Mouse (Mus musculus) heart, adult 2 months (tissue): ENCODE results near the gene Hdac8. TPM values are rescaled to one million over a fixed set of nuclear protein-coding genes. Genes with fewer than 3 reads are reported as not detected.

Experiments
- DNase-seq, 2 experiments: peaks; one replicate each; pipeline ENCODE4 v3.0.0; 2021
- H3K27ac ChIP-seq: fragments of 200-600 bp; 2 replicates; pipeline ENCODE4 v1.8.1; 2022
- H3K27me3 ChIP-seq: fragments of 200-500 bp; 2 replicates; pipeline ENCODE4 v1.6.1; 2012; ENCODE audit warnings: mild to moderate bottlenecking, low read length, inconsistent platforms, mixed read lengths; ENCODE audit not compliant: control insufficient read depth, insufficient read depth
- H3K36me3 ChIP-seq: fragments of 200-500 bp; 2 replicates; pipeline ENCODE4 v1.6.1; 2012; ENCODE audit warnings: low read length, inconsistent platforms; ENCODE audit not compliant: control insufficient read depth, insufficient read depth
- H3K4me1 ChIP-seq: fragments of 200-500 bp; 2 replicates; pipeline ENCODE4 v1.6.1; 2011; ENCODE audit warnings: low read length; ENCODE audit not compliant: control insufficient read depth, insufficient read depth
- H3K4me3 ChIP-seq: fragments of 200-600 bp; 2 replicates; pipeline ENCODE4 v1.8.1; 2022
- H3K79me2 ChIP-seq: fragments of 200-500 bp; replicated peaks from 2 replicates; pipeline ENCODE4 v1.6.1; 2012; ENCODE audit warnings: mild to moderate bottlenecking, inconsistent platforms, low read length, moderate library complexity, mixed read lengths; ENCODE audit not compliant: control insufficient read depth, insufficient read depth
- H3K9ac ChIP-seq: fragments of 200-500 bp; 2 replicates; pipeline ENCODE4 v1.6.1; 2012; ENCODE audit warnings: low read depth, mild to moderate bottlenecking, control low read depth, inconsistent platforms, low read length, mixed read lengths
- CTCF ChIP-seq: fragments of 200-600 bp; IDR thresholded peaks from 2 replicates; pipeline ENCODE4 v1.8.1; 2022; ENCODE audit warnings: antibody characterized with exemption, mild to moderate bottlenecking, moderate library complexity
- EP300 ChIP-seq: fragments of 200-500 bp; IDR thresholded peaks from 2 replicates; pipeline ENCODE4 v1.6.1; 2011; ENCODE audit warnings: low read depth, low read length, control low read depth; ENCODE audit not compliant: insufficient read depth
- POLR2A ChIP-seq: fragments of 200-500 bp; IDR thresholded peaks from 2 replicates; pipeline ENCODE4 v1.6.1; 2011; ENCODE audit warnings: mild to moderate bottlenecking, low read depth, low read length, control low read depth; ENCODE audit not compliant: insufficient read depth
- WGBS: fragments of 180-500 bp; shearing (Covaris S2); methylation state at CpG from one replicate; pipeline ENCODE4 v1.1.7; 2018; 5-methylcytosine and 5-hydroxymethylcytosine counted together
- intact Hi-C: fragments of 180-260 bp; cut with DNase I; formaldehyde crosslinking; loops from one replicate; pipeline ENCODE4 v1.15.1; 2025
- polyA plus RNA-seq: library from polyadenylated mRNA; depleted of rRNA; stranded (reverse); fragments of >200 nt; gene quantifications from 2 replicates; pipeline ENCODE4 v1.2.3, GENCODE M21; 2012
- total RNA-seq, 2 experiments: library from RNA; stranded (reverse); gene quantifications; 2 replicates each; pipeline ENCODE4 v1.2.3; 2021

Gene Hdac8
- total and polyA plus RNA-seq, 3 experiments, result 1.9 to 4.5 (median 4.3) TPM

DNA sequence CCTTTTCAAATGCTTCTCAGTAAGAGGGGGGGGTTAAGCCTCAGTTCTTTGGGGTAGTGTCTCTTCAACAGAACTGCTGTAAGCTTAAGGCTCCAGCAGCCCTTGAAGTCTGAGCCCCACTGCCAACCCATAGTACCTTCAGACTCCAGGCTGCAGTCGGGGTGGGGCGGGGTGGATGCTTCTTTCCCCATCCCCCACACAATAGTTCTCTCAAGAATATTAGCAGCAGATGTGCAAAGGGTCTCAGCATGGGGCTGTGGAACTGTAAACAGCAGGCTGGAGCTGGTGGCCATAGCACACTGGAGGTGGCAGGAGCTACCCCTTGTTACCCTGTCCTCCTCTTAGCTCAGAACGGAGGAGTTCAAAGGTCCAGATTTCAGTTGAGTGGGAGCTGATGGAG, 202.7 kb downstream of the Hdac8 start:
- Histone ChIP-seq H3K4me1 (no peaks in the 10 kb centered on the region), H3K9ac (no peak overlapping the region), H3K79me2 (no peaks in the 10 kb centered on the region), H3K27ac (no peak overlapping the region), H3K27me3 (no peaks in the 10 kb centered on the region), H3K36me3 (no peaks in the 10 kb centered on the region), H3K4me3 (no peak overlapping the region)
- intact Hi-C loops, result no loop called here
- TF ChIP-seq POLR2A (no peak), CTCF (no peak), EP300 (no peak)
- DNase-seq, result no peak
- WGBS, result 68% methylated on average over 3 of the region's 3 CpGs

DNA sequence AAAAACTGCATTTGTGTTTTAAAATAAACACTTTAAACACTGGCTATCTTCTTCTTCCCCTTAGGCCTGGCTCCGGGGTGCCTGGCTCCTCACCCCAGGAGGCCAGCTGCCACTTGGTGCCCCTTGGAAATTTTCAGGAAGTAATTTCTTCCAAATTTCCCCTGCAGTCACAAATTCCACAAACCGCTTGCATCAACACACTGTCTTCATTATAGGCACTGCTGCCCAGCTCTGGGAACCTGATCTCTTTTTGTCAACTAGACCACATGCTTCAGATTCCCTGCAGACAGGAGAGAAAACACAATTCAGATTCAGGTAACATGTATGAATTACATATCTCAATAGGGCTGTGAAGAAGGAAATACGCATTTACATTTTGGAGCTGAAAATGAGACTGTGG, 220.3 kb downstream of the Hdac8 start:
- intact Hi-C loops, result no loop called here
- 81% methylated on average over 3 of the region's 3 CpGs for WGBS
- H3K36me3 ChIP-seq, result no peaks in the 10 kb centered on the region
- H3K9ac ChIP-seq, result no peak overlapping the region
- H3K27ac ChIP-seq, result no peak overlapping the region
- no peaks in the 10 kb centered on the region for H3K4me1 ChIP-seq
- DNase-seq, result no peak
- H3K27me3 ChIP-seq, result no peaks in the 10 kb centered on the region
- H3K4me3 ChIP-seq, result no peak overlapping the region
- no peaks in the 10 kb centered on the region for H3K79me2 ChIP-seq
- TF ChIP-seq CTCF, result no peak
- no peak for TF ChIP-seq POLR2A
- TF ChIP-seq EP300, result no peak

DNA sequence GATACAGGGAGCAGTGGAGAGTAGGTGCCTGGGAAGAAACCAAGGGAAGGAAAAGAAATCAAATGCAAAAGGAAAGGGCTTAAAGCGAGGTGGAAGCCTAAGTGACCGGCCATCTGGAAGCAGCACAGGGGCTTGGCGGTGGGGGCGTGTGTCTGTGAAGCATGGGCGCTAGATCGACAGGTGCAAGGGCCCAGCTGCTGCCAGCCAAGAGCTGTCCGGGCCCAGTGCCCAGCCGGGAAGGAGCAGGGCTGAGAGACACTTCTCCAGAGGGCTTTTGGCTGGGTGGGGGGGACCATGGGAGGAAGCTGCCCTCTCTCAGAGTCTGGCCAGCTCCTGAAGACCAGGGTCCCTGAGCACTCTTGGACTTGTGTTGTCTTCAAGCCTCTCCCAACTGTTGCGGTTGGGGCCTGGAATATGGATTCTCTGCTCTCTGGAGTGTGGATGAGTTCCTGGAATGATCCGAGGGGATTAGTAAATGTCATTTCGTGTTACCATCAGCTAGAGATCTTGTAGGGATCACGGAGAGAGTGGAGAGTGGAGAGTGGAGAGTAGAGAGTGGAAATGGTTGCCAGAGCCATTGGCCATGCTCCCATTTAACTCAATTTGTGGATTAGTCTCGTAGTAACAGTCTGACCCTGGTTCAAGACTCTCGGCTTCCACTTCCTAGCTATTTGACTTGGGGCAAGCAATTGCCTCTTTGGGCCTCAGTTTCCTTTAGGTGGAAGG, 242.4 kb downstream of the Hdac8 start:
- Histone ChIP-seq H3K4me3 (no peak overlapping the region), H3K79me2 (no peaks in the 10 kb centered on the region), H3K9ac (no peak overlapping the region), H3K27me3 (no peaks in the 10 kb centered on the region), H3K36me3 (no peaks in the 10 kb centered on the region), H3K27ac (no peak overlapping the region), H3K4me1 (no peaks in the 10 kb centered on the region)
- WGBS, result 76% methylated on average over 14 of the region's 14 CpGs
- TF ChIP-seq EP300, result no peak
- no peak for TF ChIP-seq POLR2A
- no peak for TF ChIP-seq CTCF
- intact Hi-C loops, result no loop called here
- no peak for DNase-seq

DNA sequence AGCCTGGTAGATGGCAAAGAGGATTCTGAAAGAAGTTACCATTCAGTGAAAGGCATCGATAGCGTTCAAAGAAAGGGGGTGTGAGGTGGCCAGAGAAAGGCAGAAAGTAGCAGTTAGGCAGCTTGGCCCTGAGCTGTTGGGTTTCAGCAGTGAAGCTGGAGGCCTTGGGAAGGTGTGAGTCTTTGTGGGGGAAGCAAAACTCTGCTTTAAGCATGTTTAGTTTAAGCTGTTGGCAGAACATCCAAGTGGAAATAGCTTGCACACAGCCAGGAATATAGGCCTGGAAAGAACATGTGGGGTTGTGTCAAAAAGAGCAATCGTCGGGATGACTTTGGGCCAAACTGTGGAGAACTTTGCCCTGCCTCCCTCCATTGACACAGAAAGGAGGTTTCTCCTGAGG, 245.4 kb downstream of the Hdac8 start:
- no peaks in the 10 kb centered on the region for H3K4me1 ChIP-seq
- WGBS, result 94% methylated on average over 4 of the region's 4 CpGs
- H3K36me3 ChIP-seq, result no peaks in the 10 kb centered on the region
- no peak overlapping the region for H3K9ac ChIP-seq
- intact Hi-C loops, result loop anchor here (10.0 kb wide), 1 partner anchor 105 kb away; no protein-coding TSS in a partner anchor
- DNase-seq, result no peak
- no peaks in the 10 kb centered on the region for H3K79me2 ChIP-seq
- no peak overlapping the region for H3K27ac ChIP-seq
- no peak for TF ChIP-seq POLR2A
- TF ChIP-seq EP300, result no peak
- no peak for TF ChIP-seq CTCF
- H3K4me3 ChIP-seq, result no peak overlapping the region
- H3K27me3 ChIP-seq, result no peaks in the 10 kb centered on the region

DNA sequence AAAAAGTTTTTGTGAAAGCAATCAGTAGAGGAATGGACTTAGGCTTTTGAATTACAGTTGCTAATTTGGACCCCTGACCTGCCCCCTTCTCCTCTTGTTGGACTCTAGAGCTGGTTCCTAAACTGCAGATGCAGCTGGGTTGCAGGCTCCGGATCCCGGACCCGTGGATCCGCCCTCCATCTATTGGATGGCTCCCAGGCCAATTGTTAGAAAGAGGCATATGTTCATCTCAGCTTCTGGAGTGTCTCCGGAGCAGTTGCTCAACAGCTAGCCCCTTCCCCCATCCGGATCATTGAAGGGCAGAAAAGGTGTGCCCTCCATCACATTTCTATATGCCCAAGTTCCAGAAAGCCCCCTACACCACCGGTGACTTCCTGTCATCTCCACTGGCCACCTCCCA, 251.3 kb downstream of the Hdac8 start:
- intact Hi-C loops, result loop anchor here (10.0 kb wide), 1 partner anchor 111 kb away; no protein-coding TSS in a partner anchor
- Histone ChIP-seq H3K36me3 (no peaks in the 10 kb centered on the region), H3K4me3 (no peak overlapping the region), H3K4me1 (peaks cover 2% of the 10 kb centered on the region; the same call in 1 of the 2 replicates), H3K9ac (no peak overlapping the region), H3K27me3 (peaks cover 3% of the 10 kb centered on the region; the same call in 1 of the 2 replicates), H3K79me2 (no peaks in the 10 kb centered on the region), H3K27ac (no peak overlapping the region)
- DNase-seq, result no peak
- TF ChIP-seq CTCF (no peak), POLR2A (no peak), EP300 (no peak)
- 21% methylated on average over 7 of the region's 7 CpGs for WGBS
